Comparison of ENCODE assay signal across 8 mouse cellular contexts in the genomic region with DNA sequence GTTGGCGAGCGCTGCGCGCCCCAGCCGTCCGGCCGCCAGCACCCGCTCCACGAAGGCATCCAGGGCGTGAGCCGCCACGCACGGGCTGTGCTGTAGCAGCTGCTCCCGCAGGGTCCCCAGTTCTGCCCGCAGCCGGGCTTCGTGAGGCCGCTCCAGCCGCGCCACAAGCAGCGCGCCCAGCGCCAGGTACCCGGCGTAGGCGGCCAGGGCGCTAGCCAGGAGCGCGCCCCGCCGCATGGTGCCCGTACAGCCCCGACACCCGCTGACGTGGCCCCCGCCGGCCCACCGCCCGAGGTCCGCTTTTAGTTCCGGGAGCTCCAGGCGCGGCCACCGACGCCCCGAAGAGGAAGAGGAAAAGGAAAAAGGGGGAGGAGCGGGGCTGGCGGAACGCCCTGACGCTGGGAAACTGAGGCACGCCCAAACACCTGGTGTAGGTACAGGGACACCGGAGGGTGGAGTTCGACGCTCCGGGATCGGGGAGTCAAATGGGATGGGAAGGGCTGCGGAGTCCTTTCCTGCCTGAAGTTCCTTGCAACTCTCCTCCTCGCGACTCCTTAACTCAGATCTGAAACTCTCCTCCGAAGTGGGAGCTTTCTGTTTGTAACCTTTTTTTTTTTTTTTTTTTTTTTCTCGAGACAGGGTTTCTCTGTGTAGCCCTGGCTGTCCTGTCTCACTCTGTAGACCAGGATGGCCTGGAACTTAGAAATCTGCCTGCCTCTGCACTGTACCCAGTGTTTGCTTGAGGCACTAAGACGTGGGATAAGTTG. TPM values are rescaled to one million over a fixed set of nuclear protein-coding genes. Genes with fewer than 3 reads are reported as not detected.
A peak's percentile ranks its signal among the peaks of the same experiment; 100 is the strongest.
DNase-seq lines count a peak whose midpoint lies in the region; ATAC-seq and TF ChIP-seq lines count a peak whose summit lies in the region.

A gene (minus strand): TSS at position 269 of the 767 bp plus-strand sequence.

- TF ChIP-seq CTCF in cortical plate, adult 2 months (IDR thresholded peaks at IDR 0.05; ENCODE audit: extremely low read depth, insufficient read depth, low read length), result no peak

- peak; percentile 28; the same call in 1 of the 2 replicates for ATAC-seq in kidney, embryonic 16.5 days (ENCODE audit: low FRiP score, low TSS enrichment)

- peak within 1 kb of the TSS; percentile 76 for H3K9ac ChIP-seq in kidney, embryonic 16.5 days (replicated peaks; ENCODE audit: low read length)

- 2% methylated on average over 61 of the region's 62 CpGs for WGBS in heart, embryonic 10.5 days
- WGBS in kidney, embryonic 16.5 days, result 1% methylated on average over 62 of the region's 62 CpGs

- peak within 1 kb of the TSS; percentile 96 for H3K4me2 ChIP-seq in kidney, embryonic 16.5 days (replicated peaks; ENCODE audit: low read depth, low read length)

- TF ChIP-seq POLR2A in cortical plate, adult 2 months (IDR thresholded peaks at IDR 0.05; ENCODE audit: extremely low read depth, insufficient read depth, low read length), result no peak

- peak within 1 kb of the TSS; percentile 40 for H3K4me3 ChIP-seq in cortical plate, adult 2 months (ENCODE audit: insufficient read depth, low read length)
- H3K4me3 ChIP-seq in heart, embryonic 10.5 days, result peak within 1 kb of the TSS; percentile 69
- peak within 1 kb of the TSS; percentile 62 for H3K4me3 ChIP-seq in kidney, embryonic 16.5 days (ENCODE audit: low read length)

- H3K36me3 ChIP-seq in heart, embryonic 10.5 days, result no peaks in the 10 kb centered on the region
- H3K36me3 ChIP-seq in kidney, embryonic 16.5 days (ENCODE audit: insufficient read depth, low read length), result no peaks in the 10 kb centered on the region

- H3K9me3 ChIP-seq in heart, embryonic 10.5 days, result no peaks in the 10 kb centered on the region
- H3K9me3 ChIP-seq in kidney, embryonic 16.5 days (ENCODE audit: low read length), result no peaks in the 10 kb centered on the region

- peaks cover 45% of the 10 kb centered on the region for H3K27me3 ChIP-seq in heart, embryonic 10.5 days (ENCODE audit: insufficient read depth, poor library complexity, severe bottlenecking)
- H3K27me3 ChIP-seq in kidney, embryonic 16.5 days (ENCODE audit: insufficient read depth, low read length), result peaks cover 22% of the 10 kb centered on the region

- peak; percentile 35 to 56 for DNase-seq in spleen, adult 18-20 months
- no peak for DNase-seq in spleen, adult 12 weeks (ENCODE audit: low spot score)
- no peak for DNase-seq in heart, embryonic 10.5 days (ENCODE audit: low spot score)
- peak; percentile 73 for DNase-seq in lung, postnatal 10 days
- DNase-seq in spleen, postnatal 36 days (ENCODE audit: low spot score in 2 of 2), result peak; percentile 44 to 46
- DNase-seq in cerebellum, adult 8-10 months, result no peak

- no peaks in the 10 kb centered on the region for H3K4me1 ChIP-seq in cortical plate, adult 2 months (ENCODE audit: control insufficient read depth, insufficient read depth, low read length)
- H3K4me1 ChIP-seq in heart, embryonic 10.5 days, result peaks cover 15% of the 10 kb centered on the region
- H3K4me1 ChIP-seq in kidney, embryonic 16.5 days (ENCODE audit: insufficient read depth, low read length), result peaks cover 6% of the 10 kb centered on the region; the same call in 1 of the 2 replicates

- H3K27ac ChIP-seq in cortical plate, adult 2 months (ENCODE audit: insufficient read depth, low read length), result peak within 1 kb of the TSS; percentile 43; the same call in 1 of the 2 replicates
- H3K27ac ChIP-seq in heart, embryonic 10.5 days, result peak within 1 kb of the TSS; percentile 89
- 0 out of 2 replicates have a peak within 1 kb of the TSS, but pooled peaks have one; percentile 8 for H3K27ac ChIP-seq in kidney, embryonic 16.5 days (ENCODE audit: low read length)

RNA-seq across cellular contexts. Expression of the gene that starts here (rescaled TPM):
- polyA plus RNA-seq in cortical plate, adult 2 months (2012; rRNA removed), result 3.1 and 3.8 TPM in 2 replicates
- 1.7 and 2.4 TPM in 2 replicates for polyA plus RNA-seq in heart, embryonic 10.5 days (2016; fragmentation: Nextera tagmentation; extraction: Ambion mirVana)
- 1.5 and 1.7 TPM in 2 replicates for polyA plus RNA-seq in kidney, embryonic 16.5 days (2015; fragmentation: Nextera tagmentation; extraction: Ambion mirVana)

Comparison
In these comparisons a context has a peak if more than half of its experiments do, and no peak if none do; other contexts are left out.
1. DNase-seq: peak in spleen, adult 18-20 months (2 of 2), lung, postnatal 10 days (single experiment) and spleen, postnatal 36 days (2 of 2); none in spleen, adult 12 weeks (single experiment), heart, embryonic 10.5 days (single experiment) and cerebellum, adult 8-10 months (single experiment).
2. H3K27ac ChIP-seq: peak in every context shown above with its lines; median percentile 89 in heart, embryonic 10.5 days; 43 in cortical plate, adult 2 months; 8 in kidney, embryonic 16.5 days.
3. Peak in every context shown above with its lines, with median percentiles within 50 percentile points of each other: H3K4me3 ChIP-seq.